Mouse (Mus musculus): Measurements from ENCODE around the gene Tspan31.

DNA sequence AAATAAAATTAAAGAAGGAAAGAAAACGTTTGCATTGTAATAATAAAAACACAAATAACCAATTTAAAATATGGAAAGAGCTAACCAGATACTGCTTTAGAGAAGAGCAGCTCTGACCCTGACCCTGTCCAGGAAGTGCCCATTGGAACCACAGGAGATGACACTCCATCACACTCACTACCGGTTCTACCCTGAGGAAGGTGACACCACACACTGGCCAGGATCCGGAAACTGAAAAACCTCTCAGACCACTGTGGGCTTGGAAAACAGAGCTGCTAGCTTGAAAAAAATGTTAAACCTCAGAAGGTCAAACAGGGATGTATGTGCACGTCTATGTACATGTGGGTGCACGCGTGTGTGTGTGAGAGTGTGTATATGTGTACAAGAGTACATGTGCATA is 31.1 kb upstream of the Tspan31 start:
- TF ChIP-seq CTCF (IDR thresholded peaks at IDR 0.05; ENCODE audit: control insufficient read depth, insufficient read depth, insufficient read length) (no peak), MAX (IDR thresholded peaks at IDR 0.05) (no peak)
